Mouse (Mus musculus) lung, adult 2 months (tissue): ENCODE data around the gene Rpl41.

Experiments used
- CTCF ChIP-seq: fragments of 200-500 bp; IDR thresholded peaks from 2 replicates; pipeline ENCODE4 v1.5.1; 2011; ENCODE audit warnings: mild to moderate bottlenecking, low read length, control low read depth; ENCODE audit not compliant: insufficient read depth
- POLR2A ChIP-seq: fragments of 200-500 bp; IDR thresholded peaks from 2 replicates; pipeline ENCODE4 v1.6.1; 2011; ENCODE audit warnings: low read depth, mild to moderate bottlenecking, control low read depth, low read length, borderline replicate concordance; ENCODE audit errors: extremely low read depth

DNA sequence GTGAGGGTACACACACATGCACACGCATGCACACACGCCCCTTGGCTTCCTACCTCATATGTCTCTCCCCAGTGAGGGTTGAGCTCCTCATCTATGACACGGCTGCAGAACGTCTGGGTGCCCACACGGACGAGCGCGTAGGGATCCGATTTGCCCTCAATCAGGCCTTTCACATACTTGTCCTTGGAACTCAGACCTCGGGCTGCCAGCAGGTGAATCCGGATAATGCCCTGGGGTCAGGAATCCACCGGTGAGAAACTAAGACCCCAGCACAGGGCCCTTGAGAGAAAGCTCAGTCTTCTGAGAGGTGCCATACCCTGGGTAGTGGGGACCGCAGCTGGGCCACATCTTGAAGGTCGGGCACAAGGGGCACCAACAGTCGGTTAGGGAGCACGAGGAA, 28.5 kb downstream of the Rpl41 start:
- TF ChIP-seq CTCF (no peak), POLR2A (no peak)
